Mouse (Mus musculus) lung, postnatal 25 days (tissue): ENCODE results near the gene Ppp1r7.
"Not testable (repeated sequence)": the region's sequence is repeated elsewhere in the genome, so short reads cannot be mapped to it uniquely, and the experiment has no call there.

Source experiments
- DNase-seq: peaks from one replicate; pipeline ENCODE4 v3.0.0; 2022; ENCODE audit warnings: low spot score

Ppp1r7 gene

DNA sequence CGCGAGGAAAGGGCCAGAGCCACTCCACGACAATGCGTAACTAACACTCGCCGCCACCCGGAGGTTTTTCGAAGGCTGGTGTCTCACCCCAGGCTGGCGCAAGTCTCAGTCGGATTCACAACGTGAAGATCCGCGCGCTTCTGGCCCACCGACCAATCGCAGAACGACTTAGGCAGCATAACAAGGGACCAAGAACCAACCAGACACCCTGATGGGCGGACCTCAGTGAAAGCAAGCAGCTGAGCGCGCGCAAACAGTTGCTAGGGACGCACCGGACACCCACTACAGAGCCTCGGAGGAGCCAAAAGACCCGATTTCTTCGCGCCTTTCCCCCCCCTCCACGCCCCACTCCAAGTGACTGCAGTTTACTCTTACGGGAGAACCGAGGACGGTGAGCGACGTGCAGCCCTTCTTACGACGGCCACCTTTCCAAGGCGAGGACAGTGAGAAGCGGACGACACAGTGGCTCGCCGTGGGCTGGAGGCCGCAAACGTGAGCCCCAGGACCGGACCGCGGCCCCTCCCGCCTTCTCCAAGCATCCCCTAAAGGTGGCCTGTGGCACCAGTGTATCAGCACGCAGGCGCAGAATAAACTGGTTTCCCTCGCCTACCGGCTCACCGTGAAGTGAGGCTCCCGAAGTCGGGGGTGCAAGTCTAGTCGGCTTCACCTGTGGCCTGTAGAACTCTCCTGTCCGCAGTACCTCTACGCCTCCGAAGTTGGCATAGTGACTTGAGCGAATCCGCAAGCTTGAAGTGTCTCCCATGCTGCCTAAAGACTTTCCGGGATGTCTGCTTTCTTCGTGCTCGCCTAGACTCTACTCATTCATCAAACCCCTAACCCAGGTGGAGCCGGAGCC lies at the start of gene Ppp1r7, which contains the start of gene Pask:
Gene Ppp1r7 (plus strand): TSS at position 207 of the 856 bp plus-strand sequence.
Gene Pask (minus strand): TSS at position 835 of the 856 bp plus-strand sequence.
- peak; percentile 97 for DNase-seq

DNA sequence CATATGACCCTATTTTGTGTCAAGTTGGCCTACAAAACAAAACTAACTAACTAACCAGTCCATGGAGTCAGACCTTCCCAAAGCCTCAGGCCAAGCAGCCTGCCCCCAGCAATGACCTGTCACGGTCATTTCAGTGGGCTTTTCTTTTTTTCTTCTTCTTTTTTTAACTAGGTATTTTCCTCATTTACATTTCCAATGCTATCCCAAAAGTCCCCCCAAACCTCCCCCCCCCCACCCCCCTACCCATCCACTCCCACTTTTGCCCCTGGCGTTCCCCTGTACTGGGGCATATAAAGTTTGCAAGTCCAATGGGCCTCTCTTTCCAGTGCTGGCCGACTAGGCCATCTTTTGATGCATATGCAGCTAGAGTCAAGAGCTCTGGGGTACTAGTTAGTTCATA lies 48.2 kb upstream of the Ppp1r7 start:
- not testable (repeated sequence) for DNase-seq

DNA sequence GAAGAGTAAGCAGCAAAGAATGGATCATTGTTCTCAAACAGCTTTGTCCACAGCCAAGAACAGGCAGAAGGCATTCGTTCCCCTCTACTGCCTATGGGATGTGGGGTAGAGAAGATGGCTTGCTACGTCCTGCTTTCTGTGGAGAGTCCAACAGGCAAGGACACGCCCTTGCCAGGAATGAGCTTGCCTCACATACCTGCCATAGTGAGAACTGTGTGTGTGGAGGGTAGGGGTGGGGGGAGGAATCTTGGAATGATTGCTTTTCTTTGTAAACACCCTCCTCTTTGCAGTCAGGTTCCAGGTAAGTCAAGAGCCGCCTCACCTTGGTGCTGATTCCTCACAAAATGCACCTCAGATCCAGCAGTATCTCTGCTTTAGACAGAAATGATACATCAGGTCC lies 42.9 kb upstream of the Ppp1r7 start:
- peak; percentile 26 for DNase-seq

DNA sequence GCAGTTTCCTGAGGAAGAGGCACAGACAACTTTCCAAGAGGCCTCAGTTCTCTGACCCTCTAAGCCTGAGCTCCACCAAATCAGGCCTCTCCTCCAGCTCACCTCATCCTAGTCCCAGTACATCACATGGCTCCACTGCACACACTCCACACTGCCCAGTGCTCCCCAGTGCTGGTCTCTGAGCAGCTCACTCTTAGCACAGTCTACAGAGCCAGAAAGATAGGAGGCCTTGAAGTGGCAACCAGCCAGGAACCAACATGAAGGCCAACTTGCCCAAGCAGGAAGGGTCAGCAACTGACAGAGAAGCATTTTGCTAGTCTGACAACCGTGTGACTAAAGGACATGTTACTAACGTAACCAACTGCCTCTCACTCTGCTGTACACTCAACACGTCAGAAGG lies 42.1 kb upstream of the Ppp1r7 start:
- DNase-seq: no peak

DNA sequence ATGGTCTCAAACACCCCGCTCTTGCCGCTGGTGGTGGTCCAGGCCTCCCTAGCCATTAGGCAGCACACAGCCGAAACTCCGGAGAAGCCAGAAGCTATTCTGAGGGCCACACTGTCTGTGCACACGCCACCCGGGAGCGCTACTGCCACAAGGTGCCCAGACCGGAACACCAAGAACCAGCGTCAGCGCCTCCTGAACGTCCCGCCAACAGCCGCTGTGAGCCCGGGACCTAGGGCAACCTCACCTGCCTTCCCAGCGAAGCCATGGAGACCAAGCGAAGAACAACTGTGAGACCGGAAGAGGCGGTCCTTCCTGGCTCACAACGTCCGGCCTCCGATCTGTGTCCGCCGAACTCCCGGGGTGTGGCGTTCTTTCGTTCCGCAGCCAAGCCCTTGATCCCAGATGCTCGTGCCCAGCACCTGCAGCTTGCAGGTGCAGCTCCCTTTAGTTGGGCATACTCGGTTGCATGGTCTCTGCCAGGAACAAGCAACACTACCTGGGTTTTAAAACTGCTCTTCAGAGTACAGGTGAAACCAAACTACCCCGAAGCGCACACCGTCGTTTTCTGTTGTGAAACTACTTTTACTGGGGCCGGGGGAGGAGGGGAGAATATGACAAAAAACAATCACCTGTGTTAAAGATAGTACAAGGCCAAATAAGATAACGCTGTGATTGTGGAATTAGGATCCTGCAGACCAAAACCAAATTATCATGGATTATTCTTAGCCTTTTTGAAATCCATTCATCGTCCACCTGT lies 36.9 kb upstream of the Ppp1r7 start, which contains the start of gene Mterf4:
Gene Mterf4 (minus strand): TSS at position 335 of the 757 bp plus-strand sequence.
- peak; percentile 78 for DNase-seq

DNA sequence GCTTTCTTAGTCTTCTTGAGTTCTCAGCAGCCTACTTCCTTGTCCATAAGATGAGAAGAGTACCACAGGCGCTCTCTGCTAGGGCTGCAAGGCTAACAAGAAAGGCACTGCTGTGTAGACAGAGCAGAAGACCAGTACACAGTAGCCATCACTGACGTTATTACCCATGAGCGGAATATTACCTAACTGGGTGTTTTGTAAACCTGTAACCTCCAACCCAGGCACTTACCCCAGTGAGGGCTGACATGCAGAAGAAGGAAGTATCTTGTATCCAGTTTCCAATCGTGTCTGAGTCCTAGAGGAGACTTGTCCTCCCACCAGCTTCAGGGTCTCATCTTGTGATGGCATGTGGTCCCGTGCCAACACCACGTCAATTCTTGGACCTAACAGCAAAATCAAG lies 18.7 kb upstream of the Ppp1r7 start:
- DNase-seq: no peak

DNA sequence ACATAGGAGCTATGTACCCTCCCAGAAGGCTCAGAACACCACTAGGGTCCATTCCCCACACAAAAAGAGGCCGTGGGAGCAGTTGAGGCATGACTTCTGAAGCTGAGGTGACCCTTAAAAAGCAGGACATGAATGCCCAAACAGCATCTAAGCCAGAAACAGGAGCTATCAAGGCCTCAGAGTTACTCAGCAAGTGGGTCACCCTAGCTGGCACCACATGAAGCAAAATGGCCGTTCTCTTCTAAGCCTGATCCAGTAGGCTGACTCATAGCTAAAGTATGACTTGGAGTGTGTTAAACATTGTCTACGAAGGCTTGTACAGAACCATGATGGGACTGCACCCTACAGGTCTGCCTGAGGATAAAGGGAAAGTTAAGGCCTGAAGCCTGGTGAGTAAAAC lies 16.2 kb upstream of the Ppp1r7 start:
- no peak for DNase-seq

DNA sequence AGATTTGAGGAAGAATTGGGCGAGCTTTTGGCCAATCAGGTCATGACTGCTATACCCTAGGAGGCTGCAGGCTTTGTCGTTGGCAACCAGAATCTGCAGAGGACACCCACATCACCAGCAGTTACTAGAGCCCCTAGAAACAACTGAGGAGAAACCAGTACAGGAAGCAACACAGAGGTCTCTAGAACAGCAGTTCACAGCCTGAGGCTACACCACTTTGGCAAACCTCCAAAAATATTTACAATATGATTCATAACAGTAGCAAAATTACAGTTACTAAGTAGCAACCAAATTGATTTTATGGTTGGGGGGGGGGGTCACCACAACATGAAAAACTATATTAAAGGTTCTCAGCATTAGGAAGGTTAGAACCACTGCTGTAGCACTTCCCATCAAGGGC lies 8.0 kb upstream of the Ppp1r7 start:
- no peak for DNase-seq

DNA sequence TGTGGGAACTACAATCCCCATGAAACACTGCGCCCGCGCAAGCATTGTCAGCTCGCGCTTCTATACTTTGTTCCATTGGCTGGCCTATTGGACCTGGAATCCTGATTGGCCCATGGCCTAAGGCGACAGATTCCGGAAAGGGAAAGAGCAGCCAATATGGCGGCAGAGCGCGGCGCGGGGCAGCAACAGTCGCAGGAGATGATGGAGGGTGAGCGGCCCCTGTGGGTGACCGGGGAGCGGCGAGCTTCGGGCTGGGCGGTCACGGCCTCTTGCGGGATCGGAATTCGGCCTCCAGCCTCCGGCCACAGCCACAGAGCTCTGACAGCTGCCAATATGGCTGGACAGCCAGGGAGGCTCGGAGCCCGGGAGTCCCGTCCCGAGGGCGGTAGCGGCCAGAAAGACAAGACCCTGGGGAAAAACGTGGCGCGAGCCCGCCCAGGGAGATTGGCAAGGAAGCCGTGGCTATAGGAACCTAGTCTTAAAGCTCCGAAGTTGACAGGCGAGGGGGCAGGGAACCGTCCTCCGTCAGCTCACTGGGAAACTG lies 922 bp downstream of the Ppp1r7 start:
- peak; percentile 97 for DNase-seq

DNA sequence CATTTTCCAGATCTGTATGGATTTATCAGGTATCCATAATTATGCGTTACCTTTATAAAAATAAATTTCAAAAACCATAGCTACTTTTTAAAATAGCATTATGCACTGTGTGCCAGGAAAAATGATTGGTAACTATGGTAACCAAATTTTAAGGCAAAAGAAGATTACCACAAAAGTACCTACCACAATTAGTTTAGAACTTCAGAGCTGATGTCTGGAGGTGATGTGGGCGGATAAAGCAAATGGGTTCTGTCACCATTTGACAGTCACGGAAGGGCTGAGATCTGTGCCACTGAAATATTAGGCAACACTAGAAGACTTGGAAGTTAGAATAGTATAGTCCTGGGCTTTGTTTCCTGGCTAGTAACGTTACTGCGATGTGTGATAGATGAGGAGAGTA lies 4.5 kb downstream of the Ppp1r7 start:
- DNase-seq: no peak

DNA sequence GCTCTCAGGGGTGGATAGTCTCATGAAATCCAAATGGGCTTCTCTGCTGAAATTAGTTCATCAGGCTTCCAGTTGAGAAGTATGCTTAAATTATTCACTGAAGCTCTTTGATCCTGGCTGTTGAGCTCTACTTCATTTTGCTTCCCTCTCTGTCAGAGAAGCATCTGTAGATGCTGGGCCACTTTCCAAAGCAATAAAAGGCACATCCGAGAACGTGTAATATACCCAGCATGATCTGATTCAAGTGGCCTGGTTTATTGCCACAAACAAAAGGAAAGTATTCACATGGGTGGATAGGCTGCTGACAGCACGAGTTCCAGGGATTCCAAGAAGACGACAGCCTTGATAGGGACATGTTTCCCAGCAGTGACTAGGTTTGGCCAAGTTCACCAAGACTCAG lies 7.0 kb downstream of the Ppp1r7 start:
- no peak for DNase-seq

DNA sequence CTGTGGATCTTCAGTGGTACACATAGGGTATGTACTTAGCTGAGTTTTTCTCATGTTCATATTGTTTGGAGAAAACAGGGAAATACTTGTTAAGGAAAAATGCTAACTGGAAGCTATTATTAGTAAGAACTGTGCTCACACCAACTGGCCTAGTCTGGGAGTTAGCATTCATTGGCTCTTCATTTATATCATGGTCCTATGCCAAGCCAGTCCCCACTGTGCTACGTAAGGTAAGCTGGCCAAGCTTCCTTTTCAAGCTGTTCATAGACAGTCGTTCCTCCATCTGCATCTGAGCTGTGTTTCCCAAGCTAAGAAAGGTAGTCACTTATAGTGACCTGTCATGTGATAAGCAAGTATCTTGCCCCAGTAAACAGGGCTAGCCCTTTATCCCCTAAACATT lies 10.1 kb downstream of the Ppp1r7 start:
- no peak for DNase-seq

DNA sequence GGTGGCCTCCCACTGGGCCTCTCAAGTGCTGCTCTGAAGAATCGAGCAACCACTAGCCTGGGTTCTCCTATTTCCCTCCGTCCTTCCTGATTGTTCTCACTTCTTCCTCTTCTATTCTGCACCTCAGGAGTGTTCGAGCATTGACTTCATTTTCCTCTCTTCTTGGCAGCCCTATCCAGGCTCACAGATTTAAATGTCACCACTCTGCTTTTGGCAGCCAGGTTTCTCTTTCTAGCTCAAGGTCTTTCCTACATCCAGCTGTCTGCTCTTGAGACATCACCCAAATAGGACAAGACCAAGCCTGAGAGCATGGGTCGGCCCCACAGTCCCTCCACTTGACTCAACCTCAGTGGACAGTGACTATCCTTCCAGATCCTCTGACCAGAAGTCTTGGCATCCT lies 20.0 kb downstream of the Ppp1r7 start:
- no peak for DNase-seq

DNA sequence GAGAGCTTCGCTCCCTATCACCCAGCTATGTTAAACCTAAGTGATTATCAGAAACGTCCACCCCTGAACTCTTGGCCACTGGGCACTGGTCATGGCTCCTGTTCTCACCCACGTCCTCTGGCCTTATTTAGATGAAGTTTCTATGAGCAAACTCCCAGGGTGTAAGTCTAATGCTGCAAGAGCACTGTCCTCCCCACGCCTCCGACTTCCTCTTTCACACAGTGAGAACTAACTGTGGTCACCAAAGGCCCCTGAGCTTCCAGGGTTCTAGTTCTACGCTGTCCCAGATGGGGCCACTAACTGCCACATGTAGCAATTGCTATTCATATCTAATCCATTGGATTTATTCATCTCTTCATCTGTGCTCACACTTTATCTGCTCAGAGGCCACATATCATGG lies 23.0 kb downstream of the Ppp1r7 start:
- DNase-seq: no peak

DNA sequence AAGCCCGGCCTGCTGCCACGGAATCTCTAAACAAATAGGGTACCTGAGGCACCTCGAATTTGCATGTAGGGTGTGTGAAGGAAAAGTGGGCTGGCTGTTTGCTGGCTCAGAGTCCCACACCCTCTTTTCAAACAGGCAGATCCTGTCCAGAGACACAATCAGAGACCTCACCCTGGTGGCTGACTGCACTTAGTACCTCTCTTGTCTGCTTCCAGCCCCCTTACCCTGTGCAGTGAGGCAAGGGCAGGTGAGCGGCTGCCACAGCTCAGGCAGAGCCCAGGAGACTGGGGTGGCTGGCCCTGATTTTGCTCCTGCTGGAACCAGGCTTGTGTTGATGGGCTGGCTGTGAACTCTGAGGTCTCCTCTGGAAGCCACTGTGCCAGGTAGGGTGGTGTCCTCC lies 31.0 kb downstream of the Ppp1r7 start, which contains the start of gene Ano7:
Gene Ano7 (plus strand): TSS at position 266 of the 400 bp plus-strand sequence.
- DNase-seq: no peak

DNA sequence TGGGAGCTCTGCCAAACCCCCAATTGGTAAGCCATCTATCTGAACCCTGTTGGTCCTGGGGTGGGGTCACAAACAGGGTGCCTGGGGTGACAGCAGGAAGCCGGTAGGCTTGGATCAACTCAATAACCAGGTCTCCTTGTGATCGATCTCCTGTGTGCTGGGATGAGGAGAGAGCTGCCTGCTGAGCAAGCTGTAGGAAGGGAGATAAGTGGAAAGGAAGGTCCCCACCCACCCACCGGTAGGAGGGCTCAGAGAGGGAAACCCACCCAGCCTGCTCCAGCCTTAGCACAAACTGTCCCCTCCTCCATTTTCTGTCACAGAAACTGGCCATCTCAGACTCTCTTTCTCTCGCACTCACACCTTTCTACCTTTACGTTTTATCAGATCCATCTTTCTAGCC lies 34.7 kb downstream of the Ppp1r7 start:
- DNase-seq: no peak

DNA sequence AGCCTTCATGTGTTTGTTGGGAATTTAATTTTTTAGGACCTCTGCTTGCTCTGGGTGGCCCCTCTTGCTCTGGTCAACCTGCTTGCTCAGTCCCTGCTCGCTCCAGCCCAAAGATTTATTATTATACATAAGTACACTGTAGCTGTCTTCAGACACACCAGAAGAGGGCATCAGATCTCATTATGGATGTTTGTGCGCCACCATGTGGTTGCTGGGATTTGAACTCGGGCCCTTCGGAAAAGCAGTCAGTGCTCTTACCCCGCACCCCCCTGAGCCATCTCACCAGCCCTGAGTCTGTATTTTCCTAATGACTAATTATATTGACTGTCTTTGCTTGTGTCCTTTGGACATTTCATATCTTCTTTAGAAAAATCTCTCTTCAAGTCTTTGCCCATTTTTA lies 36.5 kb downstream of the Ppp1r7 start:
- DNase-seq: no peak

DNA sequence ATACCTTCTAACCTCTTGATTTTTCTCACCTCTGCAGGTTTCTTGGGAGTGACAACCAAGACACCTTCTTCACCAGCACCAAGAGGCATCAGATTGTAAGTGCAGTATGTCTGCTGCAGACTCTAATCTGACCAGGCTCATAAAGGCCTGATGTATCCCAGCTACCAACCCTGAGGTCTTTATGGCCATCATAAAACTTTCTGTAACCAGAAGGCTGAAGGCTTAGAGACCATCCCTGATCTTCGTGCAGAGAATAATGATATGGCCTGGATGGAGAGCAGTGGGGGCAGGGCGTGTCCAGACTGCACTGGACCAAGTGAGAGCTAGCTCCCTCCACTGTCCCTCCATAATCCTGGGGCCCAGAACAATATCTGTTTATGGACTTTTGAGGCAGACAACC lies 44.5 kb downstream of the Ppp1r7 start:
- DNase-seq: no peak

DNA sequence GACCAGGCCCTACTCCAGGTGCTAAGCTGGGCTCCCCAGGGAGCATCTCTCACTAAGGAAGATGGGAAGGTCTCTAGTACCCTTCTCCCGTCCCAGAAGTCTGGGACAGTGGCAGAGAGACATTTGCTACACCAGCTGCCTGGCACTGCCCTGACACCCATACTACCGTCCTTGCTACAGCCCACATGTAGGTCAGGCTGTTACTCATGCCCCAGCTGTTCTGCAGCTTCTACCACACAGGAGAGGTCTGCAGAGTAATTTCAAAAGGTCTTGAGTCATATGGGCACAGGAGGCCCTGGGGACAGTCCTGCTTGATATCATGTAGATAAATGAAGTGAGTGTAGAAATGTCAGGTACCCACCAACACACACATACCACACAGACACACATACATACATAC lies 46.3 kb downstream of the Ppp1r7 start:
- DNase-seq: no peak

DNA sequence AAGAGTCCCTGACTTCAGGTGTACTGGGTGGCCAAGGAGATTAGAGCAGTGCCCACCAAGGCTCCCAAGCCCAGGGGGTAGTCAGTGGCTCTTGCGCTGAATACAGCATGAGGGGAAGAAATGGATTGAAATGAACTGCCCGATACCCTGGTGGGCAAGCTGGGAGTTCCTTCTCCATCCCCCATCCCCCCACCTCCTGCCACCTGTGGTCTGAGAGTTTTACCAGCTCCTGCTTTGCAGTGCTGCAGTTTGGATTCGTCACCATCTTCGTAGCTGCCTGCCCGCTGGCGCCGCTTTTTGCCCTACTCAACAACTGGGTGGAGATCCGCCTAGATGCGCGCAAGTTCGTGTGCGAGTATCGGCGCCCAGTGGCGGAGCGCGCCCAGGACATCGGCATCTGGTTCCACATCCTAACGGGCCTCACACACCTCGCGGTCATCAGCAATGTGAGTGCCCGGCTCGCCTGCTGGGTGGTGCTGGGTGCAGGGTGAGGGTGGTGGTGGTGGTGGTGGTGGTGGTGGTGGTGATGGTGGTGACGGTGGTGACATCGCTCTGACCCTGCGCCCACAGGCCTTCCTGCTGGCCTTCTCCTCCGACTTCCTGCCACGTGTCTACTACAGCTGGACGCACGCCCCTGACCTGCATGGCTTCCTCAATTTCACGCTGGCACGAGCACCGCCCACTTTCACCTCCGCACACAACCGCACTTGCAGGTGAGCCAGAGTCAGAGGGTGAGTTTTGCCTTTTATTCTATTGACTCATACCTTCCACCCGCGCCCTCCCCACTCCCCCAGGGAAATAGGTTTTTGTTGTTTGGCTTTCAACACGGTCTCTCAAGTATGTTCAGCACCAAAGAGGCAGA lies 58.8 kb downstream of the Ppp1r7 start:
- DNase-seq: peak; percentile 31

DNA sequence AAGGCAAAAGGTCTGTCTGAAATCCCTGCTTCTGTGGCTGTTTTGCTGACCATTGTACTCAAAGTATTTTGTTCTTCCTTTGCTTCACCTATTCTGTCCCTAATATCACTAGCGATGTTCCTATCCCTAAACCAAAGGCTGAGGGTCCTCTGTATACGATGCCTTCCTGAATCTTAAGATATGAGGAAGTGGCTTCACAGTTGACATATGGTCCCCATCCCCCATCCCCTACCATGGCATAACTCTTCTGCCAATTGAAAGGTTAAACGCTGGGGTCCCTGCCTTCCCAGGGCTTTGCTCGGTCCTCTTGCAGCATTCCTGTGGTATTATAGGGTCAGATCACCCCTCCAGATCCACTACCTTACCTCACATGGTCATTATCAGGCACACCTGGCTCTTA lies 60.7 kb downstream of the Ppp1r7 start:
- DNase-seq: no peak
